Mouse (Mus musculus): ENCODE measurements at regions not wholly inside any gene's neighbourhood (a gene's known extent, or its start where the extent isn't known, plus 50 kb on each side); places are given as distances from the start of the nearest gene placed in this dataset.

- intact Hi-C loops (cut with DNase I) = loop anchor here (10.0 kb wide), 2 partner anchors 324 to 1654 kb away; partner anchors contain the start of gene Nrp2
- DNase-seq = no peak
These were observed 72.6 kb downstream of the Icos start for GRCm38 (mm10) chr1:61050346-61050745.

- no peak for DNase-seq
- intact Hi-C loops (cut with DNase I) = loop anchor here (10.0 kb wide), 2 partner anchors 321 to 1651 kb away; partner anchors contain the start of gene Nrp2
These were observed 75.9 kb downstream of the Icos start for GRCm38 (mm10) chr1:61053676-61054075.

DNA sequence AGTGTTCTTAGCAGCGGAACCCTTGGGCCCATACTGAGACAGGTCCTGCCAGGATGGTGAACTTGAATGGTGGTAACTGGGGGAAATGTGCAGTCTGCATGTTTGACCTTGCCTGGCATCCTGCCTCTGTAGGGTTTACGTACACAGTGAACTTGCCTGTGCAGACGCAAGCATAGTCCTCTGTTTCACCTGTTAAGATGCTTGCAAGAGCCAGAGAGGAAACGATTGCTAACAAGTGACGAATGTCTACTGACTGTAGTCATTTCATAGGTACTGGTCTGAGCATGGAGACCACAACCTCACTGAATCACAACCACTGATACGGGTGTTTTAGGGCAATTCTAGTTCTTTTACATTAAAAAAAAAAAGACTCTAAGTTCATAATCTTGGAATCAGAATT lies 76.7 kb downstream of the Icos start:
- intact Hi-C loops (cut with DNase I) = loop anchor here (10.0 kb wide), 2 partner anchors 320 to 1650 kb away; partner anchors contain the start of gene Nrp2
- no peak for DNase-seq

DNA sequence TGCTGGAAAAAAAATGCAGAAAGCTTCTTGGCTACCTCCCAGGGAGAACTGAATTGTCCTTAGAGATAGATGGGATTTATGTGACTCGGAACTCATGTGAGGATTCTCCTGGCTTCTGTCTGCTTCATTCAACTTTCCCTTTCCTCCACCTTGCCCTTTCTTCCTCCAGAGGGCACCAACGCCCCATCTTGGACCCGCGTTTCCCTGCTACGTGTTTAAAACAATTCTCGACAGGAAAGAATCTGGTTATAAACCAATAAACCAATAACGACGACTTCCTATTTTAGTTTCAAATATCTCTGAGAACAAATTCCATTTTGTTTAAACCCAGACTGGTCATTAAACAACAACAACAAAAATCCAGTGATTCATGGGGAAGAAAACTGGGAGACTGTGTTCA lies 77.4 kb downstream of the Icos start:
- DNase-seq = peak; percentile 66 to 78
- intact Hi-C loops (cut with DNase I) = loop anchor here (5.0 to 10.0 kb wide), 6 partner anchors 117 to 1907 kb away; partner anchors contain the start of gene Nrp2

DNA sequence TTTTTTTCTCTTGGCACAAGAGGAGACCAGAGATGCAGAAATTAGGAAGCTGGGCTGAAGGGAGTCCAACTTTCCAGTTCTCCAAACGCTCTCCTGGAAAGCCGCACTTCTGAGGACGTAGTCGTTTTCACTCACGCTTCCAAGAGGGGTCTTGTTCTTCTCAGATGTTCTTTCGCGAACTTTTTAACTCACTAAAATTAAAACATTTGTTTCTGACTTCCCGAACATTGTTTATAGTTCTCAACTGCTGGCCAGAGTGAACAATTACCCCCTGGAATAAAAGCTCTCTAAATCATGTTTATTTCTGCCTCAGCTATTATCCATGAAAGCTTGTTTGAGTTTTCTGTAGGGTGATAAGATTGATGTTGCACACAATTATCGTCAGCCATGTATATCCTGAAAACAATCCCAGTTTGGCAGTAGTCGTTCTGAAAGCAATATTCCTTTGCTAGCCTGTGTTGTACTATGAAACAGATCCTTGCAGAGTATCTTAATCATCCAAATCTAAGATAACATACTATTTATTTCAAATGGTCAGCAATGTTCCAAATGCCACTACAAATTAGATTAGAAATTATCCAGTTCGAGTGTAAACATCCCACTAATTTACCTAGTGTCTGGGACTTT lies 82.3 kb downstream of the Icos start:
- no peak for DNase-seq
- intact Hi-C loops (cut with DNase I) = loop anchor here (5.0 to 10.0 kb wide), 6 partner anchors 112 to 1902 kb away; partner anchors contain the start of gene Nrp2

GRCm38 (mm10) chr1:61061892-61062460 lies 84.2 kb downstream of the Icos start:
- no peak for DNase-seq
- intact Hi-C loops (cut with DNase I) = no loop called here

GRCm38 (mm10) chr1:61068112-61068511 lies 90.4 kb downstream of the Icos start:
- no peak for DNase-seq
- intact Hi-C loops (cut with DNase I) = no loop called here

GRCm38 (mm10) chr1:61074127-61074526 lies 96.4 kb downstream of the Icos start:
- DNase-seq = no peak
- intact Hi-C loops (cut with DNase I) = no loop called here

DNA sequence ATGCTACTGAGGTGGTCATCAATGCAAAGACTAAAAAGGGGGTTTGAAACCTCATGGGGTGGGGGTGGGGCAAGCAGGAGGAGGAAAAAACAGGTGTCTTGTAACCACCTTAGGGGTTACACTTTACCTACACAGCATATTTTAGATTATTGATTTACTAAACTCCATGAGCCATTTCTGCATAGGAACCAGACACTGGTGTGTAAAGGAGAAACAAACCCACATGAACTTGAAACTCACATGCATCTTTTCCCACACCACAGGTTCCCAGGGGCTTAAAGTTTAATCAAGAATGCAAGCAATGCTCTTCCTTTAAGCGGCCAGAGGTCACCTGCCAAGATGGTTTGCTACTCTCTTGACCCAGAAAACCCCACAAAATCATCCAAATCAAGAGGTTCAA lies 97.6 kb downstream of the Icos start:
- intact Hi-C loops (cut with DNase I) = no loop called here
- no peak for DNase-seq

DNA sequence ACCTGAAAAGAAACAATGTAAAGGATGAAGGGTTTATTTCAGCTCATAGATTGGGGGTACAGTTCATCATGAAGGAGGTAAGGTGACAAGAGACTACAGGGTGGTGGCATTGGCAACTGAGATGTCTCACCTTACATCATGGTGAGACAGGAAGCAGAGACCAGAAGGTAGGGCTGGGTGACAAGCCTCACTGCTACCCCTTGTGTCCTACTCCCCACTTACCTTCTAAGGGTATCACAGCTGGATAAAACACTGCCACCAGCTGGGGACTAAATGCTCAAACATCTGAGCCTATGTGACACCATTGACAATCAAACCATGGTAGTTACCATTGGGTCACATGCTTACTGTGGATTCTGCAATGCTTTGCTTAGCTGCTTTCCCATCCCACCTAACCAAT lies 107.0 kb downstream of the Icos start:
- intact Hi-C loops (cut with DNase I) = no loop called here
- DNase-seq = no peak

DNA sequence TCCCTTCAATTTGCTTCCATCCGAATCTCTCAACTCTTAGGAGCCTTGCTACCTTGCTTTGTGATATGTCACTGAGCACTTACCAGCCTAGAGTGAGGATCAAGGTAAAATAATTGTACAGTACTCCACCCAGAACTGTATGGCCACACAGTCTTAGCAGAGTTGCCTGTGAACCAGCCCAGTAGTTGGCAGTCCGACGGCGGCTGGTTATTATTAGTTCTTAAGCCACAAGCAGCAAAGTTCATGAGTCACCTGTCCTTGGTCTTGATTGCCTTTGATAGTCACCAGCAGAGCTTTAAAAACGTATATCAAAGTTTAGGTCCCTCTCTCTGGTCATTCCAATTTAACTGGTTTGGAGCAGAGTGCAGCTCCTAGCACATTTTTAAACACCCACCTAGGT lies 109.1 kb downstream of the Icos start:
- DNase-seq = peak; percentile 3 to 7
- intact Hi-C loops (cut with DNase I) = no loop called here

DNA sequence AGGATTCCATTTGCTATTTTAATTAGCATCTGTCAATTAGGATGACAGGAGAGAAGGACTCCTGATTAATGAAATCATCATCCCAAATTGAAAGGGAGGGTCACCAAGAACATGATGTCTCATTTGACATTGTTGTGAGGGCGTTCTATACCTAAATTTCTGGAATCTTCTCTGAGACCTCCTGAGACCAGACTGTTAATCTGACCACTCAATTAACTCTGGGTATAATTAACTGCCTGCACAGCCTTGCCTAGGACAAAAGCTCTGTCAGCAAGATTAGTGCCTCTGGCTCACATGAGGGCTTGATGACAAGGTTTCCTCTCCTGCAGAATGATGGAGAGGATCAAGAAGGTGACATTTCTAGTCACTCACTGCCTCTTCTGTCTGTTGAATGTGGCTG lies 113.1 kb downstream of the Icos start:
- no peak for DNase-seq
- intact Hi-C loops (cut with DNase I) = no loop called here

GRCm38 (mm10) chr1:61095481-61096165 lies 117.9 kb downstream of the Icos start:
- intact Hi-C loops (cut with DNase I) = no loop called here
- no peak for DNase-seq

DNA sequence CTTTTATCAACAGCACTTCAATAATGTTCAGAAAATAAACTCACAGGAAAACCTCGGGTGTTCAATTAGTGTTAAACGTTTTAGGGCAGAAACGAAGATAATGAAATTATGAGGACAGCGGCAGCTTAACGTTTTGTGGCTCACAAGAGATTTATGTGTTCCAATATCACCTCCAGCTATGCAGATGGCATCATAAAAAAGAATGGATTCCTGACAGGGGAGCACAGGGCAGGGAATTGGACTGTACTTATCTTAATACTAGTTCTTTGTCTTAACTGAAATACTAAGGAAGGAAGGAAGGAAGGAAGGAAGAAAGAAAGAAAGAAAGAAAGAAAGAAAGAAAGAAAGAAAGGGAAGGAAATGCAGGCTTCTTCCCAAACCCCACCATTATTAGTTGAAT lies 121.6 kb downstream of the Icos start:
- intact Hi-C loops (cut with DNase I) = no loop called here
- no peak for DNase-seq

- intact Hi-C loops (cut with DNase I) = no loop called here
- DNase-seq = peak; percentile 2 to 30
These were observed 124.0 kb downstream of the Icos start for GRCm38 (mm10) chr1:61101679-61102078.

DNA sequence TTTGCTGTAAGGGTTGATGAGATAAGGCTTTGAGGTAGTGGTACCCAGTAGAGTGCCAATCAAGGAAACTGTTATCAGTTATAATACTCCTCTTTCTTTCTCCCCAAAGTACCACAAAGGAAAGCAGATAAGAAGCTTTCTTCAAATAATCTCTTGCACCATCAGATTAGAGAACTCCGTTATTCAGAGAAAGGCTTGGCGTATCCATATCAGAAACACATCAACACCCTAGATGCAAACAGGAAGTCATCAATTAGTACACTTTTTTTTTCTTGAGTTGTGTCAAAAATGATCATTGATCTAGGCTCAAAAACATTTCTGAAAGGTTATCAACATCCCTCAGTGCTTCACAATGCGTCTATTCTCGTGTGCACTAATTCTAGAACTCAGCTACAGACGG lies 124.6 kb downstream of the Icos start:
- intact Hi-C loops (cut with DNase I) = no loop called here

DNA sequence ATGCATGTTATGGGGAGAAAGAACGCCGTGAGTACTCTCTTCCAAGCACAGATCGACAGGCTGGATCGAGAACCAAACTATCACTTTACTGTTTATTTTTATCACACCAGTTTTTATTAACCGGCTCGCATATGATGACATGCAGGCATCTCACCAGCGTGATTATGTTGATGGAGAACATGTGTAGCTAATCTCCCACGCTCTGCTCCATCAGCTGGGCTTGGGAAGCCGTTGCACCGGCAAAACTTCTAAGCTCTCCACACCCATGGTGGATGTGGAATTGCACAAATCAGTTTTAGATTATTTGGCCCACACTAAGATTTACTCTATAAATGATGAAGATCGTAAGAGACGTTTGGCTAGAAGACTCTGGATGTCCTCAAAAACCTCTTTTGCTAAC lies 125.9 kb downstream of the Icos start:
- peak; percentile 6 to 12 for DNase-seq
- intact Hi-C loops (cut with DNase I) = no loop called here

More for the DNA sequence above, 124.6 kb downstream of the Icos start:
- no peak for DNase-seq

GRCm38 (mm10) chr1:61111731-61112309 lies 134.1 kb downstream of the Icos start:
- intact Hi-C loops (cut with DNase I) = no loop called here

DNA sequence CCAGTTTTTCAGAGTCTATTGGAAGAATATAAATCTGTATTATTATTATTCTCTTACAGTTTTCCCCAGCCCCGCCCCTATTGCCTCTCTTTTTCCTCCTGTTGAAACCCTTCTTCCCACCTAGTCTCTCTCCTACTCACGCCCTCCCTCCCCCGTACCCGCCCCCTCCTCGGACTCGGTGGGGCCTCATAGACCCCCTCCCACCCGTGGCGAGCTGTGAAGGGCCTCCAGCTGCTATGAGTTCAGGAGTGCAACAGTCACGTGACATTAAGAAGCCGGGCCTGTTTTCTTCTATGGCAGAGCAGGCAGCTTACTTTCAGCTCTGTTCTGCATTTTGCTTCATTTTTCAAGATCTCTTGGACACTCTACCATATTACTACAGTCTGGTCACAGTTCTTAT lies 139.8 kb downstream of the Icos start:
- no peak for DNase-seq
- intact Hi-C loops (cut with DNase I) = no loop called here

More at GRCm38 (mm10) chr1:61111731-61112309, 134.1 kb downstream of the Icos start:
- DNase-seq = no peak

DNA sequence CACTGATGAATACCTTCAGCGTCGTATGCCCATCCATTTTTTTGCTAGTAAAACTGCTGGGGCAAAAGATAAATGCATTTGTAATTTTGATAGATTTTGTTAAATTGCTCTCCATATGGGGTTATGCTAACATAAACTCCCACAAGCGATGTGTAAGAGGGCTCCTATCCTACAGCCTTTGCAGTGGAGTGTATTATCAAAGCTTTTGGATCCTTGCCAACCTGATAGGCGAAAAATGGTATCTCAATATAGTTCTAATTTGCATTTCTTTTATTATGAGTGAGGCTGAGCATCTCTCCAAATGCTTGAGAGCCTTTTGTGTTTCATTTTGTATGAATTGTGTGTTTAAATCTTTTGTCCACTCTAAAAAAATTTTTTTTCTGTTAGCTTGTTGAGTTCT lies 140.3 kb downstream of the Icos start:
- no peak for DNase-seq
- intact Hi-C loops (cut with DNase I) = no loop called here

- no peak for DNase-seq
- intact Hi-C loops (cut with DNase I) = no loop called here
These were observed 143.8 kb downstream of the Icos start for GRCm38 (mm10) chr1:61121480-61121879.
